Mouse (Mus musculus): ENCODE results near the gene Crim1. TPM values are rescaled to one million over a fixed set of nuclear protein-coding genes. Genes with fewer than 3 reads are reported as not detected.

Gene Crim1
- total and polyA plus RNA-seq, 2 experiments from 2014 or later = 14.1 to 88.9 TPM

- Histone ChIP-seq H3K4me2 (ENCODE audit: low read depth) (no peak overlapping the region), H3K36me3 (ENCODE audit: insufficient read depth) (no peaks in the 10 kb centered on the region), H3K27me3 (ENCODE audit: insufficient read depth, low read length) (no peaks in the 10 kb centered on the region), H3K4me3 (ENCODE audit: low read depth, low read length) (no peak overlapping the region), H3K9ac (no peak overlapping the region), H3K4me1 (ENCODE audit: insufficient read depth) (no peaks in the 10 kb centered on the region), H3K27ac (ENCODE audit: low read depth, low read length) (no peak overlapping the region), H3K9me3 (ENCODE audit: low read length) (no peaks in the 10 kb centered on the region)
- no peak for TF ChIP-seq CTCF (IDR thresholded peaks at IDR 0.05; ENCODE audit: low read depth)
- 86% methylated on average over 8 of the region's 8 CpGs for WGBS
- DNase-seq = no peak
- no peak for ATAC-seq
These were observed 56.5 kb downstream of the Crim1 start for GRCm38 (mm10) chr17:78256534-78256933.

DNA sequence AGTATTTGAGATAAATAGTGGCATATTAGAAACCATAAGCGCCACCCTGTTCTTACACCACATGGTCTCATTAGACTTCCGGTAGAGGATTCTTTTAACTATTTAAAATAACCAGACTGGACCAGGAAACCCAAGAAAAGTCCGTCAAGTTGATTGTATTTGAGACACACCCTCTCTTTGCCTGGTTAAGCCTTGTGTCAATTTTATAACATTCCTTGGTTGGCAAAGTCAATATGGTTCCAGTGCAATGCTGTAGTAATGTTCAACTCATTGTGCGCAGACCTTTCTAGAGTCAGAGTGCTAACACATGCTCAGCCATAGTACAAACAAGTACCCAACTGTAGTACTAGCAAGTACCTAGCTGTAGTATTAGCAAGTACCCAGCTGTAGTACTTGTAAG, 61.6 kb downstream of the Crim1 start:
- H3K4me2 ChIP-seq (ENCODE audit: low read depth) = no peak overlapping the region
- no peak for DNase-seq
- no peak overlapping the region for H3K9ac ChIP-seq
- ATAC-seq = no peak
- no peaks in the 10 kb centered on the region for H3K27me3 ChIP-seq (ENCODE audit: insufficient read depth, low read length)
- no peak for TF ChIP-seq CTCF (IDR thresholded peaks at IDR 0.05; ENCODE audit: low read depth)
- H3K4me1 ChIP-seq (ENCODE audit: insufficient read depth) = no peaks in the 10 kb centered on the region
- WGBS = 94% methylated on average over 4 of the region's 4 CpGs
- no peaks in the 10 kb centered on the region for H3K9me3 ChIP-seq (ENCODE audit: low read length)
- H3K36me3 ChIP-seq (ENCODE audit: insufficient read depth) = no peaks in the 10 kb centered on the region
- no peak overlapping the region for H3K4me3 ChIP-seq (ENCODE audit: low read depth, low read length)
- H3K27ac ChIP-seq (ENCODE audit: low read depth, low read length) = no peak overlapping the region

DNA sequence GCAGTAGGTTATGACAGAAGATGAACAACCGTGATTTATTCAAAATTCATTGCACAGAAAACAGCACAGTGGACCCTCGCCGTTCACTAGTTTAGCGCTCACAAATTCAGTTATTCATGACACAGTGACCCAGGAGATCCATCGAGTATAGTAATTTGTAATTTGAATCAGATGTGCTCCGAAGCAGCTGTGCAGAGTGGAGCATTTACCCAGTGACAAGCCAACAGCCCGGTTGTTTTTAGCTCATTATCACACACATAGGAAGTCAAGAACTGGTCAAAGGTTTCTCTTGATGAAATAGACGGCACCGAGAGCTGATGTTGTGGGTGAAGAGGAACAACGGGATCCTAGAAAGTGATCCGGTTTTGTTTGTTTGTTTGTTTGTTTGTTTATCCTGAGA, 64.1 kb downstream of the Crim1 start:
- Histone ChIP-seq H3K9me3 (ENCODE audit: low read length) (no peaks in the 10 kb centered on the region), H3K4me1 (ENCODE audit: insufficient read depth) (no peaks in the 10 kb centered on the region), H3K4me2 (ENCODE audit: low read depth) (no peak overlapping the region), H3K9ac (no peak overlapping the region), H3K27ac (ENCODE audit: low read depth, low read length) (no peak overlapping the region), H3K27me3 (ENCODE audit: insufficient read depth, low read length) (no peaks in the 10 kb centered on the region), H3K4me3 (ENCODE audit: low read depth, low read length) (no peak overlapping the region), H3K36me3 (ENCODE audit: insufficient read depth) (no peaks in the 10 kb centered on the region)
- 71% methylated on average over 11 of the region's 11 CpGs for WGBS
- TF ChIP-seq CTCF (IDR thresholded peaks at IDR 0.05; ENCODE audit: low read depth) = no peak
- DNase-seq = no peak
- no peak for ATAC-seq

DNA sequence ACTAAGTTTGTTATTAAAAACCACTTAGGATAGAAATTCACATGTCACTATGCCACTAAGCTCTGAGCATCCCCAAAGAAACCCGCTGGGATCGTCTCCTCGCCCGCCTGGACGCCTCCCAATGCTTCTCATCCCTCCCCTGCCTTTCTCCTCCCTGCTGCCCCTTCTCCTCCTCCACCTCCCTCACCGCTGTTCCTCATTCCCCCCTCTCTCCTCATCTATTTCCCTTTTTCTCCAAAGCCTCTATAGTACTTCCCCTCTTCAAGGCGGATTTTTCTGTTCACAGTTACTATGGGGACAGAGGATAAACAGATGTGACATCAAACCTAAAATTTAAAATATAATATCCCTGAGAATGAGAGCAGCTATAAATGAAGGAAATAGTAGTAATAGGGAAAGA, 65.1 kb downstream of the Crim1 start:
- H3K27ac ChIP-seq (ENCODE audit: low read depth, low read length) = no peak overlapping the region
- WGBS = 87% methylated on average over 7 of the region's 7 CpGs
- H3K9ac ChIP-seq = no peak overlapping the region
- H3K4me1 ChIP-seq (ENCODE audit: insufficient read depth) = no peaks in the 10 kb centered on the region
- peak; percentile 34; the same call in 1 of the 2 replicates for ATAC-seq
- TF ChIP-seq CTCF (IDR thresholded peaks at IDR 0.05; ENCODE audit: low read depth) = no peak
- no peak overlapping the region for H3K4me2 ChIP-seq (ENCODE audit: low read depth)
- H3K4me3 ChIP-seq (ENCODE audit: low read depth, low read length) = no peak overlapping the region
- H3K9me3 ChIP-seq (ENCODE audit: low read length) = no peaks in the 10 kb centered on the region
- no peaks in the 10 kb centered on the region for H3K27me3 ChIP-seq (ENCODE audit: insufficient read depth, low read length)
- no peaks in the 10 kb centered on the region for H3K36me3 ChIP-seq (ENCODE audit: insufficient read depth)
- DNase-seq = no peak

GRCm38 (mm10) chr17:78266271-78266670, 66.2 kb downstream of the Crim1 start:
- ATAC-seq = no peak
- H3K27ac ChIP-seq (ENCODE audit: low read depth, low read length) = no peak overlapping the region
- H3K9me3 ChIP-seq (ENCODE audit: low read length) = no peaks in the 10 kb centered on the region
- DNase-seq = no peak
- H3K4me1 ChIP-seq (ENCODE audit: insufficient read depth) = no peaks in the 10 kb centered on the region
- no peak overlapping the region for H3K4me2 ChIP-seq (ENCODE audit: low read depth)
- H3K9ac ChIP-seq = no peak overlapping the region
- WGBS = 94% methylated on average over 2 of the region's 2 CpGs
- no peak for TF ChIP-seq CTCF (IDR thresholded peaks at IDR 0.05; ENCODE audit: low read depth)
- H3K27me3 ChIP-seq (ENCODE audit: insufficient read depth, low read length) = no peaks in the 10 kb centered on the region
- no peaks in the 10 kb centered on the region for H3K36me3 ChIP-seq (ENCODE audit: insufficient read depth)
- no peak overlapping the region for H3K4me3 ChIP-seq (ENCODE audit: low read depth, low read length)

- Histone ChIP-seq H3K9me3 (ENCODE audit: low read length) (no peaks in the 10 kb centered on the region), H3K27ac (ENCODE audit: low read depth, low read length) (no peak overlapping the region), H3K4me3 (ENCODE audit: low read depth, low read length) (no peak overlapping the region), H3K9ac (no peak overlapping the region), H3K36me3 (ENCODE audit: insufficient read depth) (no peaks in the 10 kb centered on the region), H3K27me3 (ENCODE audit: insufficient read depth, low read length) (no peaks in the 10 kb centered on the region), H3K4me1 (ENCODE audit: insufficient read depth) (peaks cover 5% of the 10 kb centered on the region; the same call in 1 of the 2 replicates), H3K4me2 (ENCODE audit: low read depth) (no peak overlapping the region)
- DNase-seq (no peak), ATAC-seq (no peak)
- no peak for TF ChIP-seq CTCF (IDR thresholded peaks at IDR 0.05; ENCODE audit: low read depth)
- 54% methylated on average over 4 of the region's 4 CpGs for WGBS
These were observed 68.5 kb downstream of the Crim1 start for GRCm38 (mm10) chr17:78268591-78268990.

- Histone ChIP-seq H3K4me1 (ENCODE audit: insufficient read depth) (peaks cover 9% of the 10 kb centered on the region), H3K27ac (ENCODE audit: low read depth, low read length) (no peak overlapping the region), H3K9me3 (ENCODE audit: low read length) (no peaks in the 10 kb centered on the region), H3K4me2 (ENCODE audit: low read depth) (no peak overlapping the region), H3K36me3 (ENCODE audit: insufficient read depth) (no peaks in the 10 kb centered on the region), H3K4me3 (ENCODE audit: low read depth, low read length) (no peak overlapping the region), H3K27me3 (ENCODE audit: insufficient read depth, low read length) (no peaks in the 10 kb centered on the region), H3K9ac (no peak overlapping the region)
- WGBS = 97% methylated on average over 8 of the region's 8 CpGs
- no peak for TF ChIP-seq CTCF (IDR thresholded peaks at IDR 0.05; ENCODE audit: low read depth)
- no peak for ATAC-seq
- no peak for DNase-seq
These were observed 69.3 kb downstream of the Crim1 start for GRCm38 (mm10) chr17:78269311-78269710.

- WGBS = 70% methylated on average over 6 of the region's 6 CpGs
- Histone ChIP-seq H3K9ac (no peak overlapping the region), H3K36me3 (ENCODE audit: insufficient read depth) (no peaks in the 10 kb centered on the region), H3K27ac (ENCODE audit: low read depth, low read length) (no peak overlapping the region), H3K27me3 (ENCODE audit: insufficient read depth, low read length) (no peaks in the 10 kb centered on the region), H3K4me2 (ENCODE audit: low read depth) (no peak overlapping the region), H3K4me1 (ENCODE audit: insufficient read depth) (peaks cover 12% of the 10 kb centered on the region), H3K9me3 (ENCODE audit: low read length) (no peaks in the 10 kb centered on the region), H3K4me3 (ENCODE audit: low read depth, low read length) (no peak overlapping the region)
- TF ChIP-seq CTCF (IDR thresholded peaks at IDR 0.05; ENCODE audit: low read depth) = no peak
- no peak for DNase-seq
- no peak for ATAC-seq
These were observed 70.0 kb downstream of the Crim1 start for GRCm38 (mm10) chr17:78270019-78270418.

Measured in forebrain, postnatal 0 days (tissue).